Mouse (Mus musculus) splenic B cell, adult 2 months (primary cell): ENCODE results near the gene 5730522E02Rik.

Source experiments
- DNase-seq: peaks from one replicate; pipeline ENCODE4 v3.0.0-alpha.2; 2011; ENCODE audit warnings: low read depth, low spot score
- H3K27me3 ChIP-seq: 2 replicates; pipeline ENCODE4 v1.6.1; 2012; ENCODE audit warnings: mild to moderate bottlenecking, low read length, moderate library complexity, mixed read lengths; ENCODE audit not compliant: control insufficient read depth, poor library complexity, insufficient read depth, severe bottlenecking
- H3K36me3 ChIP-seq: 2 replicates; pipeline ENCODE4 v1.6.1; 2012; ENCODE audit warnings: mild to moderate bottlenecking, low read length, moderate library complexity, mixed read lengths; ENCODE audit not compliant: control insufficient read depth, poor library complexity, insufficient read depth, severe bottlenecking

Gene 5730522E02Rik

GRCm38 (mm10) chr11:25743664-25744063 lies 466.9 kb downstream of the 5730522E02Rik start:
- peak; percentile 25 for DNase-seq
- H3K36me3 ChIP-seq: no peaks in the 10 kb centered on the region
- no peaks in the 10 kb centered on the region for H3K27me3 ChIP-seq

- Histone ChIP-seq H3K36me3 (no peaks in the 10 kb centered on the region), H3K27me3 (no peaks in the 10 kb centered on the region)
- no peak for DNase-seq
Observed at GRCm38 (mm10) chr11:25737255-25737654, 473.3 kb downstream of the 5730522E02Rik start.

- DNase-seq: no peak
- Histone ChIP-seq H3K27me3 (no peaks in the 10 kb centered on the region), H3K36me3 (no peaks in the 10 kb centered on the region)
Observed at GRCm38 (mm10) chr11:25729476-25729875, 481.1 kb downstream of the 5730522E02Rik start.

- no peaks in the 10 kb centered on the region for H3K36me3 ChIP-seq
- H3K27me3 ChIP-seq: no peaks in the 10 kb centered on the region
- DNase-seq: no peak
Observed at GRCm38 (mm10) chr11:25715447-25716321, 494.9 kb downstream of the 5730522E02Rik start.

- no peaks in the 10 kb centered on the region for H3K36me3 ChIP-seq
- H3K27me3 ChIP-seq: no peaks in the 10 kb centered on the region
- no peak for DNase-seq
Observed at GRCm38 (mm10) chr11:25710559-25710958, 500.0 kb downstream of the 5730522E02Rik start.

- no peak for DNase-seq
- Histone ChIP-seq H3K36me3 (no peaks in the 10 kb centered on the region), H3K27me3 (no peaks in the 10 kb centered on the region; the same call in 1 of the 2 replicates)
Observed at GRCm38 (mm10) chr11:25709892-25710291, 500.7 kb downstream of the 5730522E02Rik start.

GRCm38 (mm10) chr11:25704332-25705168 lies 506.0 kb downstream of the 5730522E02Rik start:
- no peak for DNase-seq
- no peaks in the 10 kb centered on the region; the same call in 1 of the 2 replicates for H3K27me3 ChIP-seq
- H3K36me3 ChIP-seq: no peaks in the 10 kb centered on the region

GRCm38 (mm10) chr11:25702791-25703190 lies 507.8 kb downstream of the 5730522E02Rik start:
- Histone ChIP-seq H3K36me3 (no peaks in the 10 kb centered on the region), H3K27me3 (no peaks in the 10 kb centered on the region; the same call in 1 of the 2 replicates)
- no peak for DNase-seq

GRCm38 (mm10) chr11:25697508-25698193 lies 512.9 kb downstream of the 5730522E02Rik start:
- no peaks in the 10 kb centered on the region for H3K36me3 ChIP-seq
- H3K27me3 ChIP-seq: no peaks in the 10 kb centered on the region
- DNase-seq: no peak

- DNase-seq: no peak
- Histone ChIP-seq H3K27me3 (no peaks in the 10 kb centered on the region), H3K36me3 (no peaks in the 10 kb centered on the region)
Observed at GRCm38 (mm10) chr11:25696168-25696567, 514.4 kb downstream of the 5730522E02Rik start.

GRCm38 (mm10) chr11:25684731-25685130 lies 525.8 kb downstream of the 5730522E02Rik start:
- DNase-seq: no peak
- no peaks in the 10 kb centered on the region for H3K27me3 ChIP-seq
- no peaks in the 10 kb centered on the region for H3K36me3 ChIP-seq

GRCm38 (mm10) chr11:25679856-25680255 lies 530.7 kb downstream of the 5730522E02Rik start:
- Histone ChIP-seq H3K27me3 (no peaks in the 10 kb centered on the region), H3K36me3 (no peaks in the 10 kb centered on the region)
- DNase-seq: no peak

- H3K36me3 ChIP-seq: no peaks in the 10 kb centered on the region
- no peaks in the 10 kb centered on the region for H3K27me3 ChIP-seq
- DNase-seq: no peak
Observed at GRCm38 (mm10) chr11:25674194-25674593, 536.4 kb downstream of the 5730522E02Rik start.

- DNase-seq: no peak
- no peaks in the 10 kb centered on the region for H3K27me3 ChIP-seq
- H3K36me3 ChIP-seq: no peaks in the 10 kb centered on the region
Observed at GRCm38 (mm10) chr11:25670018-25670417, 540.5 kb downstream of the 5730522E02Rik start.
